Mouse (Mus musculus): ENCODE data around the gene Emc8.
"Not testable (repeated sequence)": the region's sequence is repeated elsewhere in the genome, so short reads cannot be mapped to it uniquely, and the experiment has no call there.

Emc8 gene

GRCm38 (mm10) chr8:120685591-120685990, 17.2 kb upstream of the Emc8 start:
- in situ Hi-C loops (cut with MboI, MseI) = no loop called here

- in situ Hi-C loops (cut with MboI, MseI) = no loop called here
These were observed 16.7 kb upstream of the Emc8 start for GRCm38 (mm10) chr8:120685097-120685496.

GRCm38 (mm10) chr8:120684082-120684481, 15.7 kb upstream of the Emc8 start:
- in situ Hi-C loops (cut with MboI, MseI) = no loop called here

GRCm38 (mm10) chr8:120683602-120684001, 15.2 kb upstream of the Emc8 start:
- in situ Hi-C loops (cut with MboI, MseI) = no loop called here

- in situ Hi-C loops (cut with MboI, MseI) = no loop called here
These were observed 12.7 kb upstream of the Emc8 start for GRCm38 (mm10) chr8:120681113-120681512.

GRCm38 (mm10) chr8:120680405-120680804, 12.0 kb upstream of the Emc8 start:
- in situ Hi-C loops (cut with MboI, MseI) = not testable (repeated sequence)

- in situ Hi-C loops (cut with MboI, MseI) = no loop called here
These were observed 11.4 kb upstream of the Emc8 start for GRCm38 (mm10) chr8:120679629-120680387.

- in situ Hi-C loops (cut with MboI, MseI) = no loop called here
These were observed 10.1 kb upstream of the Emc8 start for GRCm38 (mm10) chr8:120678447-120678846.

GRCm38 (mm10) chr8:120675718-120676117, 7.3 kb upstream of the Emc8 start:
- in situ Hi-C loops (cut with MboI, MseI) = no loop called here

GRCm38 (mm10) chr8:120673298-120673697, 4.9 kb upstream of the Emc8 start:
- in situ Hi-C loops (cut with MboI, MseI) = no loop called here

GRCm38 (mm10) chr8:120672626-120673229, 4.4 kb upstream of the Emc8 start:
- in situ Hi-C loops (cut with MboI, MseI) = no loop called here

GRCm38 (mm10) chr8:120671775-120672174, 3.4 kb upstream of the Emc8 start:
- in situ Hi-C loops (cut with MboI, MseI) = no loop called here

- in situ Hi-C loops (cut with MboI, MseI) = no loop called here
These were observed 606 bp downstream of the Emc8 start, which contains the start of the genes Gm27021 and Cox4i1 for GRCm38 (mm10) chr8:120667561-120668373. Gm27021 (minus strand) TSS chr8:120668079. Cox4i1 (plus strand) TSS chr8:120668222.

- in situ Hi-C loops (cut with MboI, MseI) = no loop called here
These were observed 1.4 kb downstream of the Emc8 start for GRCm38 (mm10) chr8:120666807-120667470.

- in situ Hi-C loops (cut with MboI, MseI) = no loop called here
These were observed 2.5 kb downstream of the Emc8 start for GRCm38 (mm10) chr8:120665726-120666455.

GRCm38 (mm10) chr8:120664566-120664965, 3.8 kb downstream of the Emc8 start:
- in situ Hi-C loops (cut with MboI, MseI) = no loop called here

GRCm38 (mm10) chr8:120657415-120657814, 11.0 kb downstream of the Emc8 start:
- in situ Hi-C loops (cut with MboI, MseI) = no loop called here

GRCm38 (mm10) chr8:120656322-120657052, 11.9 kb downstream of the Emc8 start:
- in situ Hi-C loops (cut with MboI, MseI) = no loop called here

GRCm38 (mm10) chr8:120647532-120647931, 20.8 kb downstream of the Emc8 start, which contains the start of gene 1190005I06Rik:
1190005I06Rik (minus strand) TSS chr8:120647632.
- in situ Hi-C loops (cut with MboI, MseI) = loop anchor here (25.0 kb wide), 1 partner anchor 440 kb away; the partner anchor contains the start of gene Foxf1

- in situ Hi-C loops (cut with MboI, MseI) = loop anchor here (25.0 kb wide), 1 partner anchor 443 kb away; the partner anchor contains the start of gene Foxf1
These were observed 23.7 kb downstream of the Emc8 start for GRCm38 (mm10) chr8:120644663-120645062.
